Comparison of ENCODE assay signal across 20 mouse cellular contexts in genomic region chr7:27531707-27532106, GRCm38 (mm10). TPM values are rescaled to one million over a fixed set of nuclear protein-coding genes. Genes with fewer than 3 reads are reported as not detected.
DNase-seq lines count a peak whose midpoint lies in the region; ATAC-seq and TF ChIP-seq lines count a peak whose summit lies in the region.
"Had no signal": no experiment of that assay in that cellular context is flagged by ENCODE, and none has a peak within 500 bp of the region (broad histone marks: within the 10 kb centered on the region; RNA-seq: fewer than 3 reads in every experiment).

No protein-coding gene starts in this region.

- no peak for DNase-seq in embryonic facial prominence, embryonic 10.5 days (ENCODE audit: low spot score)
- no peak for DNase-seq in left cerebral cortex, adult 2 months (ENCODE audit: extremely low spot score in 1 of 2, low spot score in 2 of 2)
- DNase-seq in left cerebral cortex, adult 11 months (ENCODE audit: low spot score), result no peak
- DNase-seq in midbrain, postnatal 0 days (ENCODE audit: low spot score), result no peak
- DNase-seq in kidney, adult 9 months, result no peak
- DNase-seq: adrenal gland, adult 8-10 months; adrenal gland, postnatal 36 days; B cell, adult 2 months; cerebellum, adult 11 months; cerebellum, adult 8-10 months; cerebellum, postnatal 14 days; heart, postnatal 10 days; heart, postnatal 4 days had no signal

- peak; percentile 36; the same call in 1 of the 2 replicates for ATAC-seq in embryonic facial prominence, embryonic 12.5 days (ENCODE audit: insufficient number of reproducible peaks, insufficient read depth, low FRiP score, low TSS enrichment)
- ATAC-seq in midbrain, postnatal 0 days (ENCODE audit: low FRiP score), result peak; percentile 31
- ATAC-seq in midbrain, embryonic 15.5 days (replicated peaks), result no peak
- ATAC-seq: CD4-positive, CD25-positive, alpha-beta regulatory T cell, adult 4 months; forebrain, embryonic 13.5 days had no signal

- no peak overlapping the region for H3K4me3 ChIP-seq in embryonic facial prominence, embryonic 12.5 days
- H3K4me3 ChIP-seq in embryonic facial prominence, embryonic 10.5 days, result no peak overlapping the region
- H3K4me3 ChIP-seq in left cerebral cortex, adult 2 months, result no peak overlapping the region
- H3K4me3 ChIP-seq in midbrain, postnatal 0 days (ENCODE audit: low read depth, low read length), result no peak overlapping the region
- no peak overlapping the region for H3K4me3 ChIP-seq in midbrain, embryonic 15.5 days
- H3K4me3 ChIP-seq: forebrain, embryonic 13.5 days; heart, embryonic 10.5 days; hindbrain, embryonic 13.5 days had no signal

- H3K4me2 ChIP-seq in embryonic facial prominence, embryonic 12.5 days (replicated peaks), result no peak overlapping the region
- H3K4me2 ChIP-seq in midbrain, postnatal 0 days (ENCODE audit: low read depth, low read length, poor library complexity, severe bottlenecking), result no peak overlapping the region
- H3K4me2 ChIP-seq in midbrain, embryonic 15.5 days, result no peak overlapping the region
- H3K4me2 ChIP-seq: forebrain, embryonic 13.5 days; hindbrain, embryonic 13.5 days had no signal

- no peak for TF ChIP-seq CTCF in left cerebral cortex, adult 2 months (IDR thresholded peaks at IDR 0.05)
- no peak for TF ChIP-seq CTCF in midbrain, postnatal 0 days (IDR thresholded peaks at IDR 0.05)

- intact Hi-C loops in left cerebral cortex, adult 2 months (cut with DNase I), result no loop called here

- no peaks in the 10 kb centered on the region for H3K27me3 ChIP-seq in embryonic facial prominence, embryonic 12.5 days
- no peaks in the 10 kb centered on the region for H3K27me3 ChIP-seq in embryonic facial prominence, embryonic 10.5 days (replicated peaks; ENCODE audit: low read depth, poor library complexity, severe bottlenecking)
- H3K27me3 ChIP-seq in midbrain, postnatal 0 days (ENCODE audit: insufficient read depth, low read length), result no peaks in the 10 kb centered on the region
- H3K27me3 ChIP-seq in midbrain, embryonic 15.5 days (replicated peaks), result no peaks in the 10 kb centered on the region
- H3K27me3 ChIP-seq: forebrain, embryonic 13.5 days; hindbrain, embryonic 13.5 days had no signal

- H3K36me3 ChIP-seq in embryonic facial prominence, embryonic 12.5 days, result peaks cover 58% of the 10 kb centered on the region
- peaks cover 71% of the 10 kb centered on the region for H3K36me3 ChIP-seq in embryonic facial prominence, embryonic 10.5 days (replicated peaks)
- H3K36me3 ChIP-seq in midbrain, postnatal 0 days (ENCODE audit: insufficient read depth, low read length), result peaks cover 49% of the 10 kb centered on the region
- H3K36me3 ChIP-seq in midbrain, embryonic 15.5 days (replicated peaks), result peaks cover 39% of the 10 kb centered on the region

- H3K9ac ChIP-seq in embryonic facial prominence, embryonic 12.5 days, result no peak overlapping the region
- no peak overlapping the region for H3K9ac ChIP-seq in midbrain, postnatal 0 days (replicated peaks; ENCODE audit: low read length, poor library complexity, severe bottlenecking)
- H3K9ac ChIP-seq in midbrain, embryonic 15.5 days, result no peak overlapping the region
- H3K9ac ChIP-seq: forebrain, embryonic 13.5 days; hindbrain, embryonic 13.5 days had no signal

- no peaks in the 10 kb centered on the region for H3K4me1 ChIP-seq in embryonic facial prominence, embryonic 12.5 days
- no peaks in the 10 kb centered on the region for H3K4me1 ChIP-seq in embryonic facial prominence, embryonic 10.5 days
- H3K4me1 ChIP-seq in midbrain, postnatal 0 days (ENCODE audit: insufficient read depth, low read length), result no peaks in the 10 kb centered on the region
- H3K4me1 ChIP-seq in midbrain, embryonic 15.5 days, result no peaks in the 10 kb centered on the region
- H3K4me1 ChIP-seq: forebrain, embryonic 13.5 days; hindbrain, embryonic 13.5 days had no signal

- 92% methylated on average over 10 of the region's 10 CpGs for WGBS in embryonic facial prominence, embryonic 12.5 days
- 93% methylated on average over 10 of the region's 10 CpGs for WGBS in embryonic facial prominence, embryonic 10.5 days
- WGBS in midbrain, postnatal 0 days, result 95% methylated on average over 10 of the region's 10 CpGs
- WGBS in midbrain, embryonic 15.5 days, result 91% methylated on average over 10 of the region's 10 CpGs

- H3K9me3 ChIP-seq in embryonic facial prominence, embryonic 12.5 days, result no peaks in the 10 kb centered on the region
- no peaks in the 10 kb centered on the region for H3K9me3 ChIP-seq in embryonic facial prominence, embryonic 10.5 days
- H3K9me3 ChIP-seq in midbrain, postnatal 0 days (ENCODE audit: low read length), result no peaks in the 10 kb centered on the region
- H3K9me3 ChIP-seq in midbrain, embryonic 15.5 days, result no peaks in the 10 kb centered on the region
- H3K9me3 ChIP-seq: forebrain, embryonic 13.5 days; G1E; heart, embryonic 10.5 days; hindbrain, embryonic 13.5 days had no signal

- H3K27ac ChIP-seq in embryonic facial prominence, embryonic 12.5 days, result no peak overlapping the region
- no peak overlapping the region for H3K27ac ChIP-seq in embryonic facial prominence, embryonic 10.5 days (replicated peaks)
- peak overlapping the region; percentile 64 for H3K27ac ChIP-seq in left cerebral cortex, adult 2 months
- no peak overlapping the region for H3K27ac ChIP-seq in midbrain, postnatal 0 days (ENCODE audit: low read depth, low read length)
- no peak overlapping the region for H3K27ac ChIP-seq in midbrain, embryonic 15.5 days
- H3K27ac ChIP-seq: forebrain, embryonic 13.5 days; heart, embryonic 10.5 days; hindbrain, embryonic 13.5 days had no signal

RNA-seq across cellular contexts. Expression of gene Hipk4, which starts 8.6 kb away (rescaled TPM):
- 0.95 and 1.0 TPM in 2 replicates for polyA plus RNA-seq in embryonic facial prominence, embryonic 12.5 days (2016; fragmentation: Nextera tagmentation; extraction: Ambion mirVana)
- polyA plus RNA-seq in embryonic facial prominence, embryonic 10.5 days (2016; fragmentation: Nextera tagmentation; extraction: Ambion mirVana), result 0.45 and 0.60 TPM in 2 replicates
- total RNA-seq in left cerebral cortex, adult 2 months (2021), result under 1 TPM in 1 of 2 experiments, not detected in 1; 0.16 TPM
- total RNA-seq in midbrain, postnatal 0 days (2014; rRNA removed), result 0.66 and 1.8 TPM in 2 replicates
- polyA plus RNA-seq in midbrain, postnatal 0 days (2015; fragmentation: Nextera tagmentation; extraction: Ambion mirVana), result 0.88 and 1.0 TPM in 2 replicates
- polyA plus RNA-seq in midbrain, embryonic 15.5 days (2015; fragmentation: Nextera tagmentation; extraction: Ambion mirVana), result 0.83 and 0.99 TPM in 2 replicates

RNA-seq across cellular contexts. Expression of gene Pld3, which starts 21.3 kb away (rescaled TPM):
- 68.1 and 77.9 TPM in 2 replicates for polyA plus RNA-seq in embryonic facial prominence, embryonic 12.5 days (2016; fragmentation: Nextera tagmentation; extraction: Ambion mirVana)
- 40.5 and 41.4 TPM in 2 replicates for polyA plus RNA-seq in embryonic facial prominence, embryonic 10.5 days (2016; fragmentation: Nextera tagmentation; extraction: Ambion mirVana)
- 100 to 1,000 TPM; 746 to 788 TPM for total RNA-seq in left cerebral cortex, adult 2 months (2021)
- 239 and 286 TPM in 2 replicates for total RNA-seq in midbrain, postnatal 0 days (2014; rRNA removed)
- 275 and 319 TPM in 2 replicates for polyA plus RNA-seq in midbrain, postnatal 0 days (2015; fragmentation: Nextera tagmentation; extraction: Ambion mirVana)
- polyA plus RNA-seq in midbrain, embryonic 15.5 days (2015; fragmentation: Nextera tagmentation; extraction: Ambion mirVana), result 156 and 157 TPM in 2 replicates

RNA-seq across cellular contexts. Expression of gene 2310022A10Rik, which starts 21.3 kb away (rescaled TPM):
- 33.5 and 35.8 TPM in 2 replicates for polyA plus RNA-seq in embryonic facial prominence, embryonic 12.5 days (2016; fragmentation: Nextera tagmentation; extraction: Ambion mirVana)
- 40.8 and 41.1 TPM in 2 replicates for polyA plus RNA-seq in embryonic facial prominence, embryonic 10.5 days (2016; fragmentation: Nextera tagmentation; extraction: Ambion mirVana)
- 10 to 100 TPM; 25.9 to 27.1 TPM for total RNA-seq in left cerebral cortex, adult 2 months (2021)
- total RNA-seq in midbrain, postnatal 0 days (2014; rRNA removed), result 7.9 and 12.5 TPM in 2 replicates
- polyA plus RNA-seq in midbrain, postnatal 0 days (2015; fragmentation: Nextera tagmentation; extraction: Ambion mirVana), result 29.1 and 31.0 TPM in 2 replicates
- 38.7 and 40.5 TPM in 2 replicates for polyA plus RNA-seq in midbrain, embryonic 15.5 days (2015; fragmentation: Nextera tagmentation; extraction: Ambion mirVana)

RNA-seq across cellular contexts. Expression of gene Prx, which starts 32.6 kb away (rescaled TPM):
- polyA plus RNA-seq in embryonic facial prominence, embryonic 12.5 days (2016; fragmentation: Nextera tagmentation; extraction: Ambion mirVana), result 5.6 and 6.2 TPM in 2 replicates
- polyA plus RNA-seq in embryonic facial prominence, embryonic 10.5 days (2016; fragmentation: Nextera tagmentation; extraction: Ambion mirVana), result 3.8 and 4.2 TPM in 2 replicates
- under 1 TPM; 0.47 to 0.50 TPM for total RNA-seq in left cerebral cortex, adult 2 months (2021)
- 3.2 and 3.4 TPM in 2 replicates for total RNA-seq in midbrain, postnatal 0 days (2014; rRNA removed)
- 1.5 and 1.9 TPM in 2 replicates for polyA plus RNA-seq in midbrain, postnatal 0 days (2015; fragmentation: Nextera tagmentation; extraction: Ambion mirVana)
- polyA plus RNA-seq in midbrain, embryonic 15.5 days (2015; fragmentation: Nextera tagmentation; extraction: Ambion mirVana), result 1.4 and 1.6 TPM in 2 replicates

RNA-seq across cellular contexts. Expression of gene Sertad1, which starts 45.0 kb away (rescaled TPM):
- 31.1 and 32.0 TPM in 2 replicates for polyA plus RNA-seq in embryonic facial prominence, embryonic 12.5 days (2016; fragmentation: Nextera tagmentation; extraction: Ambion mirVana)
- polyA plus RNA-seq in embryonic facial prominence, embryonic 10.5 days (2016; fragmentation: Nextera tagmentation; extraction: Ambion mirVana), result 24.0 and 25.1 TPM in 2 replicates
- 10 to 100 TPM; 18.8 to 21.7 TPM for total RNA-seq in left cerebral cortex, adult 2 months (2021)
- 9.3 and 10.5 TPM in 2 replicates for total RNA-seq in midbrain, postnatal 0 days (2014; rRNA removed)
- 6.9 and 7.3 TPM in 2 replicates for polyA plus RNA-seq in midbrain, postnatal 0 days (2015; fragmentation: Nextera tagmentation; extraction: Ambion mirVana)
- 8.3 and 9.2 TPM in 2 replicates for polyA plus RNA-seq in midbrain, embryonic 15.5 days (2015; fragmentation: Nextera tagmentation; extraction: Ambion mirVana)
